Mouse (Mus musculus): ENCODE measurements at regions not wholly inside any gene's neighbourhood (a gene's known extent, or its start where the extent isn't known, plus 50 kb on each side); places are given as distances from the start of the nearest gene placed in this dataset.

DNA sequence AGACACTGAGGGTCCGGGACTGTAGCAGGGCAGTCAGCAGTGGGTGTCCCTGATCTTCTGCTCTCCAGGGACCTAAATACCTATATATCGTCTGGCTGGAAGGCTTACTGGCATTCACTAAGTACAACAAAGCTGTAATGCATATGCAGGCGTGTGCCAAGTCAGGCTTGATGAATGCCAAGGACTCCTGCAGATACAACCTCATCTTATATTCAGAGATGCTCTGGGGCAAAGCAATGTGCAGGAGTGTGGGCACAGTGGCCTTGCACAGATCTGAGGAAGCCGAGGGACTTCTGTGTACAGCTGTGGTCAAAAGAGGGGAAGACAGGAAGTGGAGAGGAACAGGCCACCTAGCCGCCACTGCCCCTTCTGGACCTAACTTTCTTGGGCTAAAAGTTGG is 89.5 kb upstream of the Foxn2 start:
- TF ChIP-seq GATA1 (IDR thresholded peaks at IDR 0.05; ENCODE audit: low read length) (no peak), TAL1 (IDR thresholded peaks at IDR 0.05; ENCODE audit: low read length) (no peak)
- no peaks in the 10 kb centered on the region for H3K27me3 ChIP-seq (ENCODE audit: control insufficient read depth)
- H3K36me3 ChIP-seq (ENCODE audit: control insufficient read depth): no peaks in the 10 kb centered on the region
- H3K4me3 ChIP-seq (replicated peaks): no peak overlapping the region
- H3K4me1 ChIP-seq (ENCODE audit: control insufficient read depth): no peaks in the 10 kb centered on the region
- peaks cover 2% of the 10 kb centered on the region; the same call in 1 of the 2 replicates for H3K9me3 ChIP-seq (ENCODE audit: control insufficient read depth, low read length)

DNA sequence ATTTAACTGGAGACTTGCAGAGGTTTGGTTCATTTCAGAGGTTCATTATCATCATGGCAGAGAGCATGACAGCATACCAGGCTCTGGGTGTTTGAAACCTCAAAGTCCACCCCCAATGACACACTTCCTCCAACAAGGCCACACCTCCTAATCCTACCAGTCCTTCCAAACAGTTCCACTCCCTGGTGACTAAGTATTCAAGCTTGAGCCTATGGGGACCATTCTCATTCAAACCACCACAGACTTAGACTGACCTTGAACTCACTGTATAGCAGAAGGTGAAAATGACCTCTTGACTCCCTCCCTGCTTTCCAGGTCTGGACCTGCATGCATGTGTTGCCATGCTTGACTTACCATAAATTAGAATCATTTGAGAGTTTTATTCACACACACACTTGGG is 87.6 kb upstream of the Foxn2 start:
- Histone ChIP-seq H3K27me3 (ENCODE audit: control insufficient read depth) (no peaks in the 10 kb centered on the region), H3K9me3 (ENCODE audit: control insufficient read depth, low read length) (peaks cover 2% of the 10 kb centered on the region; the same call in 1 of the 2 replicates), H3K4me3 (replicated peaks) (no peak overlapping the region), H3K36me3 (ENCODE audit: control insufficient read depth) (no peaks in the 10 kb centered on the region), H3K4me1 (ENCODE audit: control insufficient read depth) (no peaks in the 10 kb centered on the region)
- TF ChIP-seq TAL1 (IDR thresholded peaks at IDR 0.05; ENCODE audit: low read length): no peak

DNA sequence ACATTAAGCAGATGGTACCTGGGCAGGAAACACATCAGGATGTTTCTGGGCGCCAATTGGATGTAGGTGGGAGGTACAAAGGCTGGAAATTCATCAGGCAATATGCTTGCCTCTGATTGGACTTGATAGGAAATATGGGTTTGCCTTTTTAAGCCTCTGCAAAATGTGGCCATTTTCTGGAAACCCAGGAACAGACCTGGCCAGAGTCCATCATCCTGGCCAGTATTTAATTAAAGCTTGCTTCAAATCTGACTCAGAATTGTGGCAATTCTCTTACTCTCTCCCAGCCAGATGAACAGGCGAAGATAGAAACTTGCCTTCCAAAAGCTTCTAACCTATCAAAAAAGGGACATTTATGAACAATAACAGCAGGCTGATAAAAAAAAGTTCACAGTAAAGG is 79.3 kb upstream of the Foxn2 start:
- Histone ChIP-seq H3K9me3 (ENCODE audit: control insufficient read depth, low read length) (no peaks in the 10 kb centered on the region), H3K36me3 (ENCODE audit: control insufficient read depth) (no peaks in the 10 kb centered on the region), H3K4me3 (replicated peaks) (no peak overlapping the region), H3K27me3 (ENCODE audit: control insufficient read depth) (no peaks in the 10 kb centered on the region), H3K4me1 (ENCODE audit: control insufficient read depth) (no peaks in the 10 kb centered on the region)
- TF ChIP-seq TAL1 (IDR thresholded peaks at IDR 0.05; ENCODE audit: low read length) (no peak), GATA1 (IDR thresholded peaks at IDR 0.05; ENCODE audit: low read length) (no peak)

GRCm38 (mm10) chr17:88362404-88362803 is 78.1 kb upstream of the Foxn2 start:
- H3K4me3 ChIP-seq (replicated peaks): no peak overlapping the region
- H3K36me3 ChIP-seq (ENCODE audit: control insufficient read depth): no peaks in the 10 kb centered on the region
- no peaks in the 10 kb centered on the region for H3K27me3 ChIP-seq (ENCODE audit: control insufficient read depth)
- TF ChIP-seq GATA1 (IDR thresholded peaks at IDR 0.05; ENCODE audit: low read length) (no peak), TAL1 (IDR thresholded peaks at IDR 0.05; ENCODE audit: low read length) (no peak)
- H3K9me3 ChIP-seq (ENCODE audit: control insufficient read depth, low read length): no peaks in the 10 kb centered on the region; the same call in 1 of the 2 replicates
- H3K4me1 ChIP-seq (ENCODE audit: control insufficient read depth): no peaks in the 10 kb centered on the region

DNA sequence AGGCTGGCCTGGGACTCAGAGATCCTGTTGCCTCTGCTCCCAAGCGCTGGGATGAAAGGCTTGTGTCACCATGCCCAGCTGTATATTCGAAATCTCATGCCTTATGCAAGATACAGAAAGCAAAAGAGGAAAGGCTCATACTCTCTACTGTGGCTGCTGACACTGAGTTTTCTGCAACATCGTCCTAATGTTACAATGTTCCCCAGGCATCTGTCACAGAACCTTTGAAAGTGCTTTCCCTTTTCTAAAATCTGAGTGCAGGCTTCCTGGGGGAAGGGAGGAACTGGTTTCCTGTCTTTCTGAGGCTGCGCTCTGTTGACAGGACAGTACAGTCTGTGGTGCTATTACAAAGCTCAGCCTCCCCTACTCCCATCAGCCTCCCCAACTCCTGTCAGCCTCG is 72.6 kb upstream of the Foxn2 start:
- TF ChIP-seq TAL1 (IDR thresholded peaks at IDR 0.05; ENCODE audit: low read length) (no peak), GATA1 (IDR thresholded peaks at IDR 0.05; ENCODE audit: low read length) (no peak)
- H3K27me3 ChIP-seq (ENCODE audit: control insufficient read depth): no peaks in the 10 kb centered on the region

GRCm38 (mm10) chr17:88369971-88370370 is 70.5 kb upstream of the Foxn2 start:
- TF ChIP-seq GATA1 (IDR thresholded peaks at IDR 0.05; ENCODE audit: low read length): no peak
- TF ChIP-seq TAL1 (IDR thresholded peaks at IDR 0.05; ENCODE audit: low read length): no peak
- no peaks in the 10 kb centered on the region for H3K36me3 ChIP-seq (ENCODE audit: control insufficient read depth)

More for the DNA sequence above, 72.6 kb upstream of the Foxn2 start:
- H3K36me3 ChIP-seq (ENCODE audit: control insufficient read depth): no peaks in the 10 kb centered on the region
- no peaks in the 10 kb centered on the region for H3K4me1 ChIP-seq (ENCODE audit: control insufficient read depth)
- H3K4me3 ChIP-seq (replicated peaks): no peak overlapping the region
- no peaks in the 10 kb centered on the region; the same call in 1 of the 2 replicates for H3K9me3 ChIP-seq (ENCODE audit: control insufficient read depth, low read length)

DNA sequence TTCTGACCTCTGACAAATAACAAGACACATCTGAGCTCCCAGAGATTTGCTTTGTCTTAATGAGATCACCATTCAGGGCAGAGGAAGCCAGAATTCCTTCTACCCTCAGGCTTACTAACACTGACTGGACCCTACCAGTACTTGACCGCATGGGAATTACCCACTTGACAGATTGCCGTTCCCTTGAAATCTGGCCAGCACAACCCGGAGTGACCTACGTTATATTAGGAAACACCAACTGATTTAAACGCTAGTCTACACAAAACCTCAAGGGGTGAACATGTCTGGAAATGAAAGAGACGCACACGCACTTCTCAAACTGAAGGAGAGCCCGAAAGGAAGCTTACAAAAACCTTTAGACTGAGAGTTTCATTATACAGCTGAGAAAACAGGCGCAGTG is 69.8 kb upstream of the Foxn2 start:
- no peaks in the 10 kb centered on the region for H3K4me1 ChIP-seq (ENCODE audit: control insufficient read depth)
- H3K9me3 ChIP-seq (ENCODE audit: control insufficient read depth, low read length): peaks cover 7% of the 10 kb centered on the region
- no peak for TF ChIP-seq TAL1 (IDR thresholded peaks at IDR 0.05; ENCODE audit: low read length)
- no peak for TF ChIP-seq GATA1 (IDR thresholded peaks at IDR 0.05; ENCODE audit: low read length)
- H3K36me3 ChIP-seq (ENCODE audit: control insufficient read depth): no peaks in the 10 kb centered on the region
- no peak overlapping the region for H3K4me3 ChIP-seq (replicated peaks)
- H3K27me3 ChIP-seq (ENCODE audit: control insufficient read depth): no peaks in the 10 kb centered on the region

More at GRCm38 (mm10) chr17:88369971-88370370, 70.5 kb upstream of the Foxn2 start:
- Histone ChIP-seq H3K9me3 (ENCODE audit: control insufficient read depth, low read length) (peaks cover 7% of the 10 kb centered on the region), H3K4me3 (replicated peaks) (no peak overlapping the region), H3K4me1 (ENCODE audit: control insufficient read depth) (no peaks in the 10 kb centered on the region), H3K27me3 (ENCODE audit: control insufficient read depth) (no peaks in the 10 kb centered on the region)

- no peaks in the 10 kb centered on the region for H3K36me3 ChIP-seq (ENCODE audit: control insufficient read depth)
- H3K4me3 ChIP-seq (replicated peaks): no peak overlapping the region
- TF ChIP-seq GATA1 (IDR thresholded peaks at IDR 0.05; ENCODE audit: low read length): no peak
- TF ChIP-seq TAL1 (IDR thresholded peaks at IDR 0.05; ENCODE audit: low read length): no peak
- peaks cover 21% of the 10 kb centered on the region for H3K9me3 ChIP-seq (ENCODE audit: control insufficient read depth, low read length)
- no peaks in the 10 kb centered on the region for H3K27me3 ChIP-seq (ENCODE audit: control insufficient read depth)
- no peaks in the 10 kb centered on the region for H3K4me1 ChIP-seq (ENCODE audit: control insufficient read depth)
Observed at GRCm38 (mm10) chr17:88378505-88378904, 62.0 kb upstream of the Foxn2 start.

DNA sequence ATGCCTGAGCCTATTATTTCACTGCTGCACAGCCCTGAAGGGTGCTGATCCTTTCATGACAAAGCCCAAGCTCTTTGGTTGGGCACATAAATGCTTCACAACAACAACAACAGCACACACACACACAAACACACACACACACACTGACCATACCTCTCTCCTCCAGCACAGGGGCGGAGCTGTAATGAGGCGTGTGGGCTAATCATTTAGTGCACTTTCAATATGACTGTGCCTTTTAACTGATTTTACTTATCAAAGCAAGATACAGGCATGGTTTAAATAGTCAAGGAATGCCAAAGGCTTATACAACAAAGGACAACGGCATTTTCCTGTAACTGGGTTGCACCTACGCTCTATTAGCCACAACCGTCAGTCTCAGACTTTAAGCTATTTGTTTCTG is 61.1 kb upstream of the Foxn2 start:
- Histone ChIP-seq H3K4me3 (replicated peaks) (no peak overlapping the region), H3K4me1 (ENCODE audit: control insufficient read depth) (no peaks in the 10 kb centered on the region), H3K9me3 (ENCODE audit: control insufficient read depth, low read length) (peaks cover 16% of the 10 kb centered on the region), H3K27me3 (ENCODE audit: control insufficient read depth) (no peaks in the 10 kb centered on the region), H3K36me3 (ENCODE audit: control insufficient read depth) (no peaks in the 10 kb centered on the region)
- no peak for TF ChIP-seq TAL1 (IDR thresholded peaks at IDR 0.05; ENCODE audit: low read length)
- no peak for TF ChIP-seq GATA1 (IDR thresholded peaks at IDR 0.05; ENCODE audit: low read length)

GRCm38 (mm10) chr17:88381106-88381505 is 59.4 kb upstream of the Foxn2 start:
- Histone ChIP-seq H3K4me1 (ENCODE audit: control insufficient read depth) (no peaks in the 10 kb centered on the region), H3K36me3 (ENCODE audit: control insufficient read depth) (no peaks in the 10 kb centered on the region)
- TF ChIP-seq TAL1 (IDR thresholded peaks at IDR 0.05; ENCODE audit: low read length) (no peak), GATA1 (IDR thresholded peaks at IDR 0.05; ENCODE audit: low read length) (no peak)

More at GRCm38 (mm10) chr17:88381106-88381505, 59.4 kb upstream of the Foxn2 start:
- Histone ChIP-seq H3K4me3 (replicated peaks) (no peak overlapping the region), H3K9me3 (ENCODE audit: control insufficient read depth, low read length) (peaks cover 15% of the 10 kb centered on the region), H3K27me3 (ENCODE audit: control insufficient read depth) (no peaks in the 10 kb centered on the region)
